Mouse (Mus musculus) testis, postnatal 14 days (tissue): ENCODE data around the gene Cuedc1.

Source experiments
- DNase-seq: peaks from one replicate; pipeline ENCODE4 v3.0.0; 2021; ENCODE audit warnings: low spot score

Cuedc1 gene

DNA sequence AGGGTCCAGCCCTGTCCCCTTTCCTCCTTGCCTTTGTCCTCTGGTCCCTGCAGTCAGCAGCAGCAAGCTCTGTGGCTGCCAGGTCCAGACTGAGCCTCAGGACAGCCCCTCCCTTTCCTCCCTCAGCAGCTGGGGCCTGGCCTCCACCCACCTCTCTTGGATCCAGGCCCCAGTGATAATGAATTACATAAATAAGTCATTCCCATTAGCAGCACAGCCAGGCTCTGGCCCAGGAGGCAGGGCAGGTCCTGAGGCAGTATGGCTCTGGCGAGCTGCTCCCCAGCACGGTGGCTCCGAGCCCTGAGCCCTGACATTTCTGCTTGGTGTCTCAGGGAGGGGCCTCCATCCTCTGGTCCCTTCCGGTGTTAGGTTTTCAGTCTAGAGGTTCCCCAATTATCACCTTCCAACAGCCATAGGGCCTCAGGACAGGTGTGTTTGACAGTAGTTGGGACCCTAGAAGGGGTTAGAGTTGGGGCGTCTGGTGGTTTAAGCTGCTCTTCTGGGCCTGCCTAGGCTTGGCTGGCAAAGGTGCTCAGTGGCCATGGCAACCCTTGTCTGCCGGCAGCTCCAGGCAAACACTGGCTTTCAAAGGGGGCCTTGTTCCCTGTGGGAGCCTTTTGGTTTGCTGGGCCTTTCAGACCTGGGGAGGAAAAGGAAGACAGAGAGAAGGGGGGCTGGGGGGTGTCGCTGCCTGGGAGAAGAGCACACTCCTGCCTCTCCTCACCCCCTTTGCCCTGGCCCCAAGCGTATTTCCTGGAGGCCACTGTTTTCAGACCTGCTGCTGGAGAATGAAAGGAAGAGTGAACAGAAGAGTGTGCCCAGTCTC is 21.2 kb downstream of the Cuedc1 start:
- DNase-seq, result peak; percentile 72

DNA sequence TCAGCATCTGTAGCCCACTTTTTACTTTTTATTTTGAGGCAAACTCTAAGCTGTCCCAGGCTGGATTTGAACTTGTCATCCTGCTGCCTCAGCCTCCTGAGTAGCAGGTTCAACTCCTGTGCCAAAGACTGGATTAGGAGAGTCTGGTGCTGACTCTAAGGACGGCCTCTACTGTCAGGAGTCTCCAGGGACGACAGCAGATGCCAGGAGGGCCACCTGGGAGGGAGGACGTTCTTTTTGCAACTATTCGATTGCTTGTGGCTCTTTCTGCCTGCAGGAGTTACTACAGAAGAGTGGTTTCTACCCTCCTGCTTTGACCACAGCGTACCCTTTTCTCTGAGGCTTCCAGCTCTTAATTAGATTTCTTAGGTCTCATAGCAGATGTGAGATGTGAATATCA is 24.7 kb downstream of the Cuedc1 start:
- no peak for DNase-seq

DNA sequence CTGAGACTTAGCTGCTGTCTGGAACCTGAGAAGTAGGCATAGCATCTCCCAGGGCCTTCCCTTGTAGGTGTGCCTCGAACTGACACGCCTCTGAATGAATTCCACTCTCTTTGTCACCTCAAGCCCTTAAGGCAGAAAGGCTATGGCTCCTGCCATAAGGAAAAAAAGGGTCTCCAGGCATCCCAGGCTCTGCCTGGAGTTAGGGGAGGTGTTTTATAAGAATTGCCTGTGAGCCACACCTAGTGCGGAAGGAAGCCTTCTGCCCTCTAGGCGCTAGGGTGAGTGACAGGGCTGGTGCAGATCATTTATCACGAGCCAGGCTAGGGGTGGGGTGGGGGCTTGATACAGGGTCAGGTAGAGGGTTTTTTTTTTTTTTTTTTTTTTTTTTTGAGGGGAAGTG is 25.2 kb downstream of the Cuedc1 start:
- no peak for DNase-seq

DNA sequence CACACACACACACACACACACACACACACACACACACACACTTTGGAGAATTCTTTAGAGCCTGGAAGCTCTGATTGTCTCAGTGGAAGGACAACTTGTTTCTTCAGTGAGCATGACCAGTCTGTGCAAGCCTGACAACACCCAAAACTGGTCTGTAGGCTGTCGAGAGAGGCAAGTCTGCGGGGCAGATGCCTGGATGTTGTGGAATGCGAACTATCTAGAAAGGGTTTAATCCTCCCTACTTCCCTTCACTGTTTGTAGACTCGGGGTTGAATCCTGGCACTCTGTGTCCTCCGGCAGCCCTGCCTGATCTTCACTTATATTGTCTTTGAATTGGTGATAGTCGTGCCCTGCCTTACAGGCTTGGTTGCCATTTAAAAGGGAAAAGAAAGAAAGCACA is 25.9 kb downstream of the Cuedc1 start:
- no peak for DNase-seq

DNA sequence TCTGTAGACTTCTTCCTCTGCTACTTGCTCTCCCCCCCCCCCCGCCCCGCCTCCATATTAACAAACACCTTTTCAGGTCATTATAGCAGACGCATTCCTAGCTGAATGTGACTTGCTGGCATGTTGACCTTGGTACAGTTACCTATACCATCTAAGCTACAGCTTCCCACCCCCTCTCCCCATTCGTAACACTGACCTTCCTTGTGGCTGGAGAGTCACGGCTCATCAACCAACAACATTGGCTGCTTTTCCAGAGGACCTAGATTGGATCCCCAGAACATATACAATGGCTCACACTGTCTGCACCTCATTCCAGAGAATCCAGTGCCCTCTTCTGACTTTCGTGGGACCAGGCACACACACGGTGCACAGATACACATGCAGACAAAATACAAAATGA is 27.6 kb downstream of the Cuedc1 start:
- no peak for DNase-seq

DNA sequence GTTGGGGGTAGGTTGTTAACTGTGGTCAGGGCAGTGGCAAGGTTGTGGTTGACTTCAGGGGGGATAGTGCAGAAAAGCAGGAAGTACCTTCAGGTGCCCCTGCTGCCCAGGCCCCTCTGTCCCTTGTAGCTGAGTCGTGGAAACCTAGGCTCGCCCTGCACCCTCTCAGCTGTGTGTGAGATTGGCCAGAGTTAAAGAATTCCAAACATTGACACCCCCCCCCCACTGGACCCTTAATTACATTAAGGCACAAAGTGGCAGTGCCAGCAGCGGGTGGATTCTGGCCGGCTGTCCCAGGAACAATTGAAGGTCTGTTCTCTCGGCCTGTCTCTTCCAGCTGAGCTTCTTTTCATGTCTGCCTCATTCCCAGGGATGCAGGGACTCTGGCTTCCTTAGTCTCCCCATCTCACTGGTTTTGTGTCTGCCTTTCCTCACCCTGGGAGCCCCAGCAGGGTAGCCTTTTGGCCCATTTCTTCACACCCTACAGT is 28.5 kb downstream of the Cuedc1 start:
- no peak for DNase-seq

DNA sequence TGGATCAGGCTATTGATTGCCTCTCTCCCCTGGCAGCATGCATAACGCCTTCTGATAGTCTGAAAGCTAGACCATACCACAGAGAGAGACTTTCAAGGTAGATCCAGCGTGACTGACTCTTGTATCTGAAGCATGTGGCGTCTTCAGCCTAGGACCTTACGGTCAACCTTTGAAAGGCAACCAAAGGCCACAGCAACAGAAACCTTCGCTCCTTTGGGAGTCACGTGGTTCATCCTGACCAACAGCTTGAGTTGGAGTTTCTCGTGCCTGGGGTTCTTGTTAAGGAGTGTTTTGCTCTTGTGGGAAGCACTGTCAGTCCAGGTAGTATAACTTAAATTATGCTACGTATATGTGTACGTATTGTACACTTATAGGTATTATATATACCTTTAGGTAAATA is 30.6 kb downstream of the Cuedc1 start:
- no peak for DNase-seq

DNA sequence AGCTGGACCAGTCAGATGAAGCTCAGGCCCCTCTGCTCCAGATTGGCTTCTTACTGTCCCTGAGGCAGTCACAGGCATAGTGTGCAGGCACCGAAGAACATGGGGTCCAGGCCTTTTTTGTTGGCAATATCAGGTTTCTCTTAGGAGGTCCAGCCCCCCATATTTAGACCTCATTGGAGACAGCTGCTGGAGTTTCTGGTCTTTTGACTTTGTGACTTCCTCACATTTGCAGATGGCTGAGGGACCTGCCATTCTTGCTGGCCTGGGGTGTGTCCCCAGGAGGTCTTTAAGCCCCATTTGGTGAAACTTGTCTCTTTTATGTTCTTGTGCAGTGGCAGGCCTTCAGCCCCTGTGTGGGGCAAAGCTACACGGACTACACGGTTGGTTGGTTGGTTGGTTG is 31.4 kb downstream of the Cuedc1 start:
- DNase-seq, result no peak

DNA sequence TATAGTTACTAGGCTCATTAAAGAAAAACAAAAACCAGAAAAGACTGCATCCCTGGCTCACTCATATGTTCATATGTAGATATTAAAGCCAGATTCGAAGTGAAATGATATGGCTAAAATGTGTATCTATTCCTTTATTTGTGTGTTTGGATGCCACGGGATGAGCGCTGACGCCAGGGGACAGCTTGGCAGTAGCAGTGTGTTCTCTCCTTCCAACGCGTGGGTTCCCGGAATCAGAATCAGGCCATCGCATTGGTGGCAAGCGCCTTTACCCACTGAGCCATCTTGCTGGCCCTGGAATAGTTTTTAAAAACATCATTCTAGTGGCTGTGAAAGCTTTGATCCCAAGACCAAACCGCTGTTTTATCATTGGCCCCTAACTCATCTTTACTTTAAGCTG is 32.1 kb downstream of the Cuedc1 start:
- no peak for DNase-seq

DNA sequence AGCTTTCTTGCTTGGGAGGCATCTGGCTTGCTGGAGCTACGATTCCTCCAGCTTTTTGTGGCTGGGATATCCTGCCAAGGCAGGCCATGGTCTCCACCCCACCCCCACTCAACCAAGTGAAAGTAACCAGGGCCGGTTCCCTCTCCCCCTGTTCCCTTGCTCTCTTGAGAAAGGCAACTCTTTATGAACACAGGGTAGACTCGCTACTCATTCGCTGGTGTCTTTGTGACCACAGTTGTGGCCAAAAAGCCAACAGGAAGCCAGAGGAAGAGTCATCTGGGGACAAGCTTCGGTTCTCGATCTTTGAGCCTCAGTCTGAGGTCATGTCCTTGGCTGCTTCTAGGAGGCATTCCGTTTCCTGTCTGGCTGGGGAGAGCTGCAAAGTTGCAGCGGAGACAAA is 34.0 kb downstream of the Cuedc1 start:
- DNase-seq, result peak; percentile 40

DNA sequence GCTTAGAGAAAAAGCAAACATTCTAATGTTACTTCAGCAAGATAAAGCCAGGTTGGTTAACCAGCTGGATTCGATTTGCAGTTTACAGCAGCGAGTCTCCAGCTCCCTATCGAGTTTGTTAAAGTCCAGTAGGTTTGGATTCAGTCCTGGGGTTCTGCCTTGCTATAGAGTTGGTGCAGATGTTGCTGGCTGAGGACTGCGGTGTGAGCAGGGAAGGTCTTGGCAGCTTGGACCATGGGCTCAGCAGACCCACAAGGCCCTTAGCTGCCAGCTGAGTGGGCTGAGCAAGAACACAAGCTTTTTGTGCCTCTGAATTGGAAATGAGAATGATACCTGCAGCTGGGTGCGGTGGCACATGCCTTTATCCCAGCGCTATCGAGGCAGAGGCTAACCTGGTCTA is 37.4 kb downstream of the Cuedc1 start:
- no peak for DNase-seq

DNA sequence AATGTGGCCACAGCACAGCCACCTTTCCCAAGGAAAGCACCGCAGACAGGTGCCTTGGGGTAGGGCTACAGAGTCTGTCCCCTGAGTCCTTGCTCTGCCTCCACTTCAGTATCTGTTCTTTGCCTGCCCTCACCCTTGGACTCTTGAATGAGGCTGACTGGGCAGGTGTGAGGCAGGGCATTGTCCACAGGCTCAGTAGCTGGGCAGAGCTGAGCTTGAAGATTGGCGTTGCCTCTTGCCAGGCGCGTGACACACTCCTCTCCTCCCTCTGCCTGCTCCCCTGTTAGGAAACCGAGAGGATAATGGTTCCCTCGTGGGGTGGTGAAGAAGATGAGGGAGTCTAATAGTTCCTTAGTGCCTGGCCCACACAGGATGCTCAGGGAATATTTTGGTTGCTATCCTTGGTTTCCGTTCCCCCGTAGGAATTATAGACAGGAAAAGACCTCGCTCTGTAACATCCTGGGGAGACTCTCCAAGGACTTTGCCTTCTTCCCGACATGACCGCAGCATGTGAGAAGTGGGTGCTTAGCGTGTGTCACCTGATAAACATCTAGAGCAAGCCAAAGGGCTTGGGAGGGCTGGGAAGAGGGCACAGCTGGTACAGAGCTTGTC is 40.1 kb downstream of the Cuedc1 start:
- no peak for DNase-seq

DNA sequence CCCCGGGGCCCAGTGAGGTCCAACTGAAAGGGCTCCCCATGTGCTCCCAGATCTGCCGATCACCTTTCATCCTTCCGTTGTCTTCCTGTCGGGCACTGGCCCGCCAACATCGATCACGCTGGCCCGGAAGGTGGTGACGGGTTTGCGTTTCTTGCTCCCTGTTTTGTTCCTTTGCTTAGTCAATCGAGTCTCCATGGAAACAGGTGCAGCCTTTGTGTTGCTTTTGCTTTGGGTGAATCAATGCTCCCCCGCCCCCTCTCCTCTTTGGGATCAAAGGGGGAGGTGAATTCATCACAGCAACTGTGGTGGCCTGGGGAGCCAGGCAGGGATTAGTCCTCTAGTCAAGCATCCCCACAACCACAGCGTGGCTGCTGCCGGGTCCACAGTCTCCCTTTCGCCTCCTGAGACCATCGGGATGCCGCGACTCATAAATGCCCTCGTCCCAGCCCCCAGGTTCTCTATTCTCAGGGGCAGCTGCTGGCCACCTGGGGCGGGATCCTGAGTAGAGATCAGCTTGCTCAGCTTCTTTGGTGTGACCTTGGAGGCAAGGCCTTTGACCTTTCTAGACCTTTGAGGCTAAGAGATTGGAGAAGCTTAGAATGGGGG is 41.5 kb downstream of the Cuedc1 start:
- DNase-seq, result no peak

DNA sequence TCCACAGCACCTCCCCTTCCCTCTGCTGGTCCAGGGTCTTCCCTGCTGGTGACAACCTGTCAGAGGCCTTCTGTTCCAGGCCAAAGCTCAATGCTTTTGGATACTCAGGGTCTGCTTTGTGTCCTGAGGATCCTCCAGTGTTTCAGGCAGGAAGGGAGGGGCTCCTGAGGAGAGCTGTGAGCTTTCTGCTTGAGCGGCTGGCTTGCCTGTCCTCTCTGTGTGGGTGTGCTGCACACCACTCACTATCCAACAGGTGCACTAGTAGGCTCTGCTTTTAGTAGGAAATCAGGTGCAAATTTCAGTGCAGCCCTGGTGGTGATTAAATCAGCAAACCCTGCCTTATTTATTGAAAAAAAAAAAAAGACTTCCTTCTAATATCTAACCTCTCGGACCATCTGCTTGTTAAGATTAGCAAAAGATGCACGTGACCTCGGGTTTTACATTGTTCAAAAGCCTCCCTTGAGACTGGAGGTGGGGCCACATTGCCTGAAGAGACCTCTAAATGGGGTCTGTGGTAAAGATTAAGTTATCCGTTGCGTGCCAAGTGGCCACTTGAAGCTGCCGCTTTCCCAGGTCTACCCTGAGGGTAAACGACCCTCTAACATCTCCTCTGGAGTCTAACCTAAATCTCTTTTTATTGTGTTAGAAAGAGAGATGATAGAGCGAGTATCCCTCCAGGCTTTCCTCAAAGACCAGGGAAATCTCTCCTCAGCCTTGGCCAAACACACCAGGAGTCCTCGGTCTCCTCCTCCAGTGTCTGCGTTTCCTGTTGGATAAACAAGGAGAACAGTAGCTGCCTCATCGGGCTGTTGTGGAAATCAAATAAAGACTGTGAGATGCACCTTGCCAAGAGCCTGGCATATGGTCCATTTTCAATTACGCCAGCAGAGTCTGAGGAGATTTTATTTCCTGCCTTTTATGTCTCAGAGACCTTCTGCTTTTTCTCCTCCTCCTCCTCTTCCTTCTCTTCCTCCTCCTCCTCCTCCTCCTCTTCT is 42.5 kb downstream of the Cuedc1 start:
- no peak for DNase-seq

DNA sequence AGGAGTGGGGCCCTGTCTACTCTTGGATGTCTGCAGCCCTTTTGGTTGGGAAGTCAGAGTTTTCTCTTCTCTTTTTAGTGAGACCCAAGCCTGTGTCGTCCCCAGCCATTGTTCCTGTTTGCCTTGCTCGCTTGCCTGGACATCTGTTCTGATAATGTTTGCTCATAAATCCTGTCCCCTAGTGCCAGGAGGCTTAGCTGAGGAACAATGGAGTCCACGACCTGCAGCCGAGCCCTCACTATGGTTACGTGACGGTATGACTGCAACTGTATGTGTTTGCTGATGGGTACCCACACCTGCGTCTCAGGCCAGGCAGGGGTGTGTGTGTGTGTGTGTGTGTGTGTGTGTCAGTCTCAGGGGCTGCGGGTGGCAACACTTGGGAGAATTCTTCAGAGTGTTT is 44.5 kb downstream of the Cuedc1 start:
- DNase-seq, result no peak

DNA sequence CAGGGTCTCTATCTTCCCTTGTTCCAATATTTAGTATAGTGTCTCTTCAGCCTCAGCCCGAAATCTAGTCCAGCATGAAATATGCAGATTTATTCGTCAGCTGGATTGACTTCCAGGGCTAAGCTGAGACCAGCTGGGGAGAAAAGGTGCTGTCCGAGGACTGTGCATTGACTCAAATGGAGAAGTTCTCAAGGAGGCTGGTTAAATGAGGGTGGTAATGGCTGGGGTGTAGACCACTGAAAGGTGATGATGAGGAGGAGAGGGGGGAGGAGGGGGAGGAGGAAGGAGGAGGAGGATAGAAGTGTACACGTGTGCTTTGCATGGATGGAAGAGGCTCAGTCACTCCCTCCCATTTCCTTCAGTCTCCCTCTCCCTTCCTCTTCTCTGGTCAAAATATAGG is 46.2 kb downstream of the Cuedc1 start:
- no peak for DNase-seq

DNA sequence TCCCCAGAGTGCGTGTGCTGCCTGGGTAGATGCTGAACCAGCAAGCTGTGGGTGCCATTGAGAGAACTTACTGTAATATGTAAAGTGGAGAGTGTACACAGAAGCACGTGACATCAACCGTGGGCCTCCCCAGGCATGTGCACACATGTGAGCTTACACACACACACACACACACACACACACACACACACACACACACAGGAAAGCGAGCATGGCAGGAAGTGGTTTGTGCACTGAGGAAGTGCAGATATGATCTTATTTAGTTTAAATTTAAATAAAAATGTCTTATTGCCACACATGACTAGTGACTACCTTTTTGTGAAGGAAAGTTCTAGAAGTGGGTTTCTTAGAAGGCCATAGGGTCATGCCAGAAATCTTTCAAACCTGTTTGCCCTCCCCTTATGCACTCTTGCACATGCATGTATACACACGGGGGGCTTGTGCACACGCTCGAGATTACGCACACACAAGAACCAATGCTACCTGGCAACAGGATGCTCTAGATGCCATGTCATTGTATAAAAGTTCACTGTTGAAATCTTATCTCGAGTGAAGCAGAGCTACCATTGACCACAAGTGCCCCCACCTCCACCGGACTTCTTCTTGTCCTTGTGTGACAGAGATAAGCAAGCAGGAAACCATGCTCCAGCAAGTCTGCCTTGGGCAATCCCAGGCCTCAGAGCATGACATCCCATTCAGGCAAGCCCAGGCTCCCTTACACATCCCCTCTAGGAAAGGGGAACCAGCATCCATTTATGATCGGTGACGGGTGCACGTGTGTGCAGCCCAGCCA is 47.6 kb downstream of the Cuedc1 start:
- DNase-seq, result no peak

DNA sequence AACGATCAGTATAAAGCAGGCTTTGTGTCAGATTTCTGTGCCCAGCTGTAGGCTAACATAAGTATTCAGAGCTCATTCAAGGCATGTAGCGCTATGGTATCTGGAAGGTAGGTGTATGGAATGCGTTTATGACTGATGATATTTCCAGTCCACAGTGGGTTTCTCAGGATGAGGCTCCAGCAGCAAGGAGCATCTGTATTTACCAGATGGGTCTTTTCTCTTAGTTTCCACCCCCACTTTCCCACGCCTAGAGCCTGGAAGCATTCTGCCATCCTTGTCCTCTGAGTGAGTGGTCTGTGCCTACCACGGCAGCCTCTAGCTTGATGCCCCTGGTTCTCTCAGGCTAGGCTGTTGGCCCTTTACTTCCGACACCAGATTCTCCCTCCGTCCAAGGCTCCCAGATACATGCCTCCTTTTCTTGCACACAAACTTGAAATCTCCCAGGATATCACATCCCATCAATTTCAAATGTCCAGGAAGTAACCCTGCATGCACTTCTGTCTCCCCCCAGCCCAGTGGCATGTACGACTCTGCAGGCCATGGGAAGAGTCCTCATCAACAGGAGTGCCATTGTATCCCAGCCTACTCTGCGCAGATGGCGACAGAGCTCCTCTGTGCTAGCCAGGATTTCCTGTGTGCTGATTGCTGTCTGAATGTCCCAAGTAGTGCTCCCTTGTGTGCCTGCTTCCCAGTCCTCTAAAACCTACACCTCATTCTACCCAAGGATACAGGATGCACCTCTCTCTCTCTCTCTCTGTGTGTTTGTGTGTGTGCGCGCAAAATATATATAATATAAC is 48.6 kb downstream of the Cuedc1 start:
- DNase-seq, result no peak

DNA sequence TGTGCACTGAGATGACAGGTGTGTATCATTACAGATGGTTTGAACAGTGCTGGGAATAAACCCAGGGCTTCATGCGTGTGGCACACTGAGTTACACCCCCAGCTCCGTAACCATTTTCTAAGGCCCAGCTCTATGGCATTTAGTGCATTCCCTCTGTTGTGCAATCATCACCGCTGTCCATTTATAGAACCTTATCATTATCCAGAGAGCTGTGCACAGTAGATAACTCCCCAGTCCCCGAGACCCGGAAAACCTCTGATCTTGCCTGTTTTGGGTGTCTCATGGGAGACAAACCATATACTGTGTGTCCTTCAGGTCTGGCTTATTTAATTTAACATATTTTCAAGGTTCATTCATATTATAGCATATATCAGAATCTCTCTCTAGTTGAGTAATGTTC is 49.5 kb downstream of the Cuedc1 start:
- no peak for DNase-seq

DNA sequence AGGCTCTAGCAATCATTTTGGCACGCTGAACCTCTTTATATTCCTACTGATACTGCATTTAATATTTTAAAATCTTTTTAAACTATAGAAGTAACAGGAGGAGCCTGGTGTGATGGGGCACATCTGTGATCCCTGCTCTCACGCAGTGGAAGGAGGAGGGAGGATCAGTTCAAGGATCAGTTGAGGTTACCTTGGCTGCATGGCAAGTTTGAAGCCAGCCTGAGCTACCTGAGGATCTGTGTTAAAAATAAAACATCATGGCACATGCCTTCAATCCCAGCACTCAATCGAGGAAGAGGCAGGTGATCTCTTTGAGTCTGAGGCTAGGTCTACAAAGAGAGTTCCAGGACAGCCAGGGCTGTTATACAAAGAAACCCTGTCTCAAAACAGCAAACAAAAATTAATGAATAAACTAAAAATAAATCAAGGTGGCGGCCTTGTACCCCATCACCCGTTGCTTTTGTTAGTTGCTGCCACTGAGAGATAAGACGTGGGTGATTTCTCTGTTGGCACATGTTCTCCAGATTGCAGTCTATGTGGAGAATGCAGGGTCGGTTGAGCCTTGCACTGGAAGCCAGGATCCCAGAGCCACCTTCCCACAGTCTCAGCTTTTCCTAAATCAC is 50.3 kb downstream of the Cuedc1 start:
- no peak for DNase-seq
